Mouse (Mus musculus) cortical plate, adult 2 months (tissue): ENCODE measurements at regions not wholly inside any gene's neighbourhood (a gene's known extent, or its start where the extent isn't known, plus 50 kb on each side); places are given as distances from the start of the nearest gene placed in this dataset.

Experiments
- H3K27ac ChIP-seq: fragments of 200-500 bp; 2 replicates; pipeline ENCODE4 v1.5.1; 2012; ENCODE audit warnings: low read length, control low read depth, inconsistent platforms; ENCODE audit not compliant: insufficient read depth
- H3K4me1 ChIP-seq: fragments of 200-500 bp; 2 replicates; pipeline ENCODE4 v1.6.1; 2011; ENCODE audit warnings: low read length; ENCODE audit not compliant: control insufficient read depth, insufficient read depth
- H3K4me3 ChIP-seq: fragments of 200-500 bp; 2 replicates; pipeline ENCODE4 v1.5.1; 2011; ENCODE audit warnings: mild to moderate bottlenecking, low read length, control low read depth; ENCODE audit not compliant: insufficient read depth
- CTCF ChIP-seq: fragments of 200-500 bp; IDR thresholded peaks from 2 replicates; pipeline ENCODE4 v1.5.1; 2011; ENCODE audit warnings: mild to moderate bottlenecking, control low read depth, low read length; ENCODE audit not compliant: insufficient read depth; ENCODE audit errors: extremely low read depth
- POLR2A ChIP-seq: fragments of 200-500 bp; IDR thresholded peaks from 2 replicates; pipeline ENCODE4 v1.6.1; 2011; ENCODE audit warnings: mild to moderate bottlenecking, low read length, control low read depth; ENCODE audit not compliant: insufficient read depth; ENCODE audit errors: extremely low read depth

DNA sequence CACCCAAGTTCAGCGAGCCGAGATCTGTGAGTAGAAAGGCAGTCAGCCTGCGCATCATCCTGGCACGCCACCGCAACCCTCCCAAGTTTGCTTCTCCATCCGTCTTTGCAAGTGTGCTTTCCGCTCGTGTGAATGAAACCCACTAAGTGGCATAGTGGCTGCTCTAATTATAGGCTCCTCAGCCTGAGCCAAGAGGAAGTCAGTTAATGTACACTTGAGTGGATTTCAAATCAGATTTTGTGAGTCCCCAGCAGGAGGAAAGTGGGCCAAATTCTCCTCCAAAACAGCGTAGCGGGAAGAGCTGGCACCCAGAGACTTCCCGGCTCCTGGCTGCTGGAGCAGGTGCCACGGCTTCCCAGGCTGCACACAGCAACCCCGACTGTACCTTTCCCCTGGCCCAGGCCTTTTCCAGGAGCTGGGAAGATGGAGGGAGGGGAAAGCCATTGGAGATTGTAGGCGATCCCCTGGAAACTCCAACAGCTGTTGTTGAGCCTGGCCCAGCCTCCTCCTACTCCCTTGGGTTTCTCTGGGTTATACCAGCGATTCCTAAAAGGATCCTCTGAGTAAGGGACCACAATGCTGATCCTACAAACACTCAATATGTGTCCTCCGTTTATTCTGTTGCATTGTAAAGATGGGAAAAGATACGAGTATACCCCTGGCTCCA, 158.3 kb downstream of the Cryba4 start:
- TF ChIP-seq CTCF (no peak), POLR2A (no peak)
- H3K4me3 ChIP-seq: no peak overlapping the region
- peaks cover 2% of the 10 kb centered on the region; the same call in 1 of the 2 replicates for H3K4me1 ChIP-seq
- H3K27ac ChIP-seq: no peak overlapping the region

DNA sequence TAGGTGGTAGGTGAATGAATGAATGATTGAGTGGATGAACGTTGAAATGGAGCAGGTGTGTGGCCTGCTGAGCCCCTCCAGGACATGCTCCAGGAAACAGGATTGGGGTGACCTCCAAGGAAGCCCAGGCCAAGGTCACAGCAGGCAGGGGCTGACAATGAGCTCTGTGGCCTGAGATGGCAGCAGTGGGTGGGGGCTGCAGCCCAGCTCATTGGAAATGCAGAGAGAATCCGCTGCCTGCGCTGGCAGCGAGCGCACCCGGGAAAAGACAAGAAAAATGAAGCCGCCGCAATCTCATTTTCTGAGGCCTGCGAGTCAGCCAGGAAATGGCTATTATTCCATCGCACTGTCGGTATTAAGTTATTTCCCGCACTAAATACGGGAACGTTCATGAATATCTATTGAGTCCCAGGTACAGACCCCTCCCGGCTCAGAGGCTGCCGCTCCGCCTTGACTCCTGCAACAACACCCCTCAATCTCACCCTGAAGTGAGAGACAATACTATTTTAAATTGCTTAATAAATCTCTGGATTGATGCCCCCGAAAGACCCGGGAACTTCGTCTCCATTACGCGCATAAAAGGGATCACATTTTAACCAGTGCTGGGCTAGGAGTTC, 153.7 kb downstream of the Cryba4 start:
- no peak overlapping the region for H3K4me3 ChIP-seq
- H3K27ac ChIP-seq: no peak overlapping the region
- TF ChIP-seq CTCF (no peak), POLR2A (no peak)
- peaks cover 1% of the 10 kb centered on the region; the same call in 1 of the 2 replicates for H3K4me1 ChIP-seq

DNA sequence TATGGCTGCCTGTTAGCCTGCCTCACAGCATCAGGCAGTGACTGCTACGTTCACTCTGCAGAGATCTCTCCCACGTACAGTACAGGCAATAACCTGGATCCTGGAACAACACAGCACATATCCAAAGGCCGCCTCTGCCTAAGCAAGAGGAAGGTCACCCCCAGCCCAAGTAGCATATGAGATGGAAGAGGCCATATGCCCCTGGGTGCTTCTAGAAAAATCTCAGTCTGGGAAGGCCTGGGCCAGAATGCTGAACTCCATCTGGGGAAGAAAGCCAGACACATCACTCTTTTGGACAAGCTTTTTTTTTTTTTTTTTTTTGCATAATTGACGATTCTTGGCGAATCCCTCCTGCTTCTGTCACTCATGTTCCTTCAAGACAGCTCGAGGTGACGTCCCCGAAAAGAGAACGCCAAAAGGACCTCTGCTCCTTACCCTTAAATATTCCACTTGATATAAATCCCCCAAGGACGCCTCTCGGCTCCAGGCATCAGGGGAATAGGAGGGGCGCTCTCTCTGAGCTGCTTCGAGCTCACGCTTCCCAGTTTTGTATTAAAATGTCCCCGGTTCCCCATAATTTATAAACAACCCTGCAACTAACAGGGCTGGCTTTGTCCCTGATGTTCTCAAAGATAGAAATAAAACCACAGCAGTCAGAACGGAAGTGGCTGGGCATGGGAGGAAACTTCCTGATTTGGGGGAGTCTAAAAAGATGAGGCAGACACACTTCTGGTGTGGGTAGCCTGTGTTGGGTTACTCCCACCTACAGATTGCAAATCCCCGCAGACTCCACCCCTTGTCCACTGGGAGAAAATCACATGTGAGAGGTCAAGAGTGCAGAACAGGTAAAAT, 150.4 kb downstream of the Cryba4 start:
- TF ChIP-seq POLR2A (no peak), CTCF (no peak)
- H3K27ac ChIP-seq: no peak overlapping the region
- H3K4me1 ChIP-seq: no peaks in the 10 kb centered on the region
- no peak overlapping the region for H3K4me3 ChIP-seq

DNA sequence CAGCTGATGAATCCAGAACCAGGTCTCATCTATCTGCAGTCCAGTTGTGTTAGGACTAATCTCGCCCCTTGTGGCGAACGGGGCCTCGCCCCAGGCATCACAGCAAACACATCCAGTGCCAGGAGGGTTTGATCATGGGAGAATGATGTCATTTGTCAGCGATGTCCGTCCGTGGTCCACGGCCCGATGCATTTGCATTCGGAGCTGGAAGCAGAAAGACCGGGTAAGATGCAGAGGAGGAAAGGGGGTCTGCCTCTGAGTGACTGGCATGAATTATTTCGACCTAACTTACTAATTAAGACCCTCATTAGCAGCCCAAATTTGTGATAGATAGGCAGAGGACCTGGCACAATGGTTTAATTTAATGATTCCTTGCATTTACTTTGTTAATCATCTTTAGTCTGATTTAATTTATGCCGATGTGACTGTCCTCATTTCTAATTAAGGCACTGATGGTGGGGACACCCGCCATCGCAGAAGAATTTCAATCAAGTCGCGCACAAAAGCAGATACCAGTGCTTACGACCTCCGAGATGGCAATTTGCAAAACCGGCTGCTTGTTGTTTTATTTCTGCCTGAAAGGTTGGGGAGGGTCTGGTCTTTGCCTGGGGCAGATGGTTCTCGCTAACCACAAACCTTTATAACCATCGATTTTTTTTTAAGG, 141.9 kb downstream of the Cryba4 start:
- TF ChIP-seq POLR2A (no peak), CTCF (no peak)
- Histone ChIP-seq H3K4me1 (no peaks in the 10 kb centered on the region), H3K27ac (peak overlapping the region; percentile 38), H3K4me3 (no peak overlapping the region)

DNA sequence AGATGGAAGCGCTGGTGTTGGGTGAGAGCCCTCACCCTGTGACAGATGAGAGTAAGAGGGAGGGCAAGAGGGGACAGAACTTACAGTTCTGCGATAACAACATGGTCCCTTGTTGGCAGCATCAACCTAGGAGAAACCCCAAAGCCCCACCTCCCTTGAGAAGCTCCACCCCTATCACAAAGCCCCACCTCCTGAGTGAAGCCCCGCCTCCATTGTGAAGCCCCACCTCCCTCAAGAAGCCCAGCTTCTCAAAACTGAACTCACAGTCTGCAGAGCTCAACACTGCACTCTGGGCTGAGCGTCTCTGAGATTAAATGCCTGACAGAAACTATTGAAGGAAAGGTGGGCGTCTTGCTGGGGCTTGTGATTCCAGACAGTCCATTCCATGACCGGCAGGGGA, 131.6 kb downstream of the Cryba4 start:
- Histone ChIP-seq H3K27ac (no peak overlapping the region), H3K4me1 (no peaks in the 10 kb centered on the region), H3K4me3 (no peak overlapping the region)
- TF ChIP-seq POLR2A (no peak), CTCF (no peak)

DNA sequence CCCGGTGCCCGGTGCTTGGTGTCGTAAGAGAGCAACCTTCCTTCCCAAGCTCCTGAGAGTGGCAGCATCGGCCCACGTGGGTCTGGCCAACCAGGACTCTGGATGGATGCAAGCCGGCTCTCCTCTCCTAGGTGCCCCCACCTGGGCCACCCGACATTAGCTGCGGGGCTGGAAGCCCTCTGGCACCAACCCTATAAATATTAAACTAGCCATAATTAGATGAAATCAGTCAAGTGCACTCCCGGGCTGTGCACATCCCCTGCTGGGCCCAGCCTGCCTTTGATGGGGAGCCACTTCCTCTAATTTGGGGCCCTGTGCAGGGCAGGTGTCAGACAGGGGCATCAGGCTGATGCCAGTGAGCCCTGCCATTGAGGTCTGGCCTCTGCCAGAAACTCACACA, 130.8 kb downstream of the Cryba4 start:
- Histone ChIP-seq H3K4me3 (no peak overlapping the region), H3K27ac (no peak overlapping the region), H3K4me1 (no peaks in the 10 kb centered on the region)
- TF ChIP-seq POLR2A: no peak
- no peak for TF ChIP-seq CTCF

DNA sequence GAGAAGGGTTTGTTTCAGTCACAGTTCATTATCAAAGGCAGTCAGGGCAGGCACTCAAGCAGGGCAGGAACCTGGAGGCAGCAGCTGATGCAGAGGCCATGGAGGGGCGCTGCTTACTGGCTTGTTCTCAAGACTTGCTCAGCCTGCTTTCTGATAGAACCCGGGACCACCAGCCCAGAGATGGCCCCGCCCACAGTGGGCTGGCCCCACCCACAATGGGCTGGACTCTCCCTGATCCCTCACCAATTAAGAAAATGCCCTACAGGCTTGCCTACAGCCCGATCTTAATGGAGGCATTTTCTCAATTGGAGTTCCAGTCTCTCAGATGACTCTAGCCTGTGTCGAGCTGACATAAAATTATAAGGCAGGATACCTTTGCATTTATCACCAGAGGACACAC, 129.7 kb downstream of the Cryba4 start:
- no peak overlapping the region for H3K4me3 ChIP-seq
- no peak overlapping the region for H3K27ac ChIP-seq
- TF ChIP-seq POLR2A (no peak), CTCF (no peak)
- H3K4me1 ChIP-seq: no peaks in the 10 kb centered on the region

DNA sequence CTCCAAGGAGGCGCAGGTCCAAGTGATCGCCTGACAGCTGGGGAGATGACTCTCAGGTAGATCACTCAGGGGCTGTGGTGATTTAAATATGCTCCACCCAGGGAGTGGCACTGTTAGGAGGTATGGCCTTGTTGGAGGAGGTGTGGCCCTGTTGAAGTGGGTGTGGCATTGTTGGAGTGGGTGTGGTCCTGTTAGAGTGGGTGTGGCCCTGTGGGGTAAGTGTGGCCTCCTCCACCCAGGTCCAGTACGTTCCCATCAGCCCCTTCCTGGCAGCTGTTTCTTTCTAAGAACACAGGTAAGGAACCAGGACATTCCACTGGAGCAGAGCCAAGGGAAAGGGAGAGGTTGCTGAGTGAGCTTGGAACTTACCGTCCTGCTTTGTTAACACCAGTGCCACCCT, 125.1 kb downstream of the Cryba4 start:
- Histone ChIP-seq H3K4me1 (no peaks in the 10 kb centered on the region), H3K27ac (no peak overlapping the region), H3K4me3 (no peak overlapping the region)
- TF ChIP-seq CTCF (no peak), POLR2A (no peak)

DNA sequence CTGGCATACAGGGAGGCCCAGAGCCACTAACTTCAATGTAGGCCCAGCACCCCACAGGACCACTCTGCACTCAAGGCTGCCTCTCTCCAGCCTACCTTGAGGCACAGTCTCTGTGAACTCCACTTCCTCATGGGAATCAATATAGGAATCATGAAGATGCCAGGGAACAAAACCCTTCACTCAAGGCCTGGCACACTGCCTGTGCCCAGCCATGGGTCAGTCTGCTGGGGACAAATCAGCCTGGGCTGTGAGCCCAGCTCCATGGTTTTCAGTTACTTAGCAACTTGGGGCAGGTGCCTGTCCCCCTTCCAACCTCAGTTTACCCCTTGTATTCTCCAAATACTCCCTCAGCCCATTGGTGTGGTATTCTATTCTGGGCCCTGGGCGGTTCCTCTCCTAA, 119.6 kb downstream of the Cryba4 start:
- Histone ChIP-seq H3K4me1 (no peaks in the 10 kb centered on the region), H3K4me3 (no peak overlapping the region), H3K27ac (no peak overlapping the region)
- TF ChIP-seq CTCF: no peak
- no peak for TF ChIP-seq POLR2A
